Mouse (Mus musculus): Measurements from ENCODE around the gene Filip1. TPM values are rescaled to one million over a fixed set of nuclear protein-coding genes. Genes with fewer than 3 reads are reported as not detected.

The Filip1 gene
- polyA plus RNA-seq, 1 experiment from 2014 or later: 4.2 TPM

DNA sequence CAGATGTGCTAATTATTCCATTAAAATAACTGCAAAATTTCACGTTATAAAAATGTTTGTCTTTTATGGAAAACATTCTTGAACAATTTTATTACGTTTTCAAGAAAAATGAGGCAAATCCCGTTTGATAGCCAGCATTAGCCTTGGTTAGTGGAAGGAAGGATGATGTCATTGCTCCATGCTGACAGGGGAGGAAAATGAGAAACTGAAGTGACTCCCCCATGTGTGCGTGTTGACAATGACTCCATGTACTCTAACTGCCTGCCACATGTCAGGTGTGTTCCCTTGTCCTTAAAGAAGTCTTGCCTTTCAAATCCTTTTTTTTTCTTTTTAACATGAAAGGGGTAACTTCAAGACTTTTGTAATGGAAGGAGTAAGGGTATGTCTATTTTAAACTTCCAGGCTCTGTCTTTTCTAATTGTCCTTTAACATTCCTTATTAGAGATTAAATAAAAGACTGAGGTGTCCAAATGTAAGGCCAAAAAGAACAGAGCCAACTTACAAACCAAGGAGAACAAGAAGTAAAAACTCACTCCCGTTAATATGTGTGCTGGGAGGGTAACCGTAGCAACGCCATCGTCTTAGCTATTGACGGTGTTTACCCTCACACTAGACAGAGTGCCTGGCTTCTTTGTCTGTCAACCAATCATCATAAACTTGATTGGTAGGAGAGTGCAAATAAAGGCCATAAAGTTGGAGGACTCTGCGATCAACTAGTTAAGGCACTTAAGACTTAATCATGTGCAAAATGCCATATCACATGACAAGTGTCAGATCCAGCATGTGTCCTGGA is 94.1 kb downstream of the Filip1 start:
- no peak overlapping the region for H3K4me3 ChIP-seq (replicated peaks; ENCODE audit: low read depth, low read length)
- no peak overlapping the region for H3K27ac ChIP-seq (replicated peaks; ENCODE audit: low read depth, low read length)
- H3K36me3 ChIP-seq (ENCODE audit: control insufficient read depth, insufficient read depth, low read length): no peaks in the 10 kb centered on the region
- H3K9me3 ChIP-seq (ENCODE audit: control insufficient read depth, low read length): no peaks in the 10 kb centered on the region
- H3K27me3 ChIP-seq (ENCODE audit: control insufficient read depth, insufficient read depth, low read length): no peaks in the 10 kb centered on the region
- ATAC-seq (ENCODE audit: low FRiP score, low TSS enrichment): no peak
- 73% methylated on average over 10 of the region's 10 CpGs for WGBS
- H3K4me2 ChIP-seq (ENCODE audit: low read length): no peak overlapping the region
- H3K4me1 ChIP-seq (ENCODE audit: control insufficient read depth, insufficient read depth, low read length): no peaks in the 10 kb centered on the region
- peak; percentile 29 for DNase-seq
- no peak overlapping the region for H3K9ac ChIP-seq (replicated peaks; ENCODE audit: low read length)

DNA sequence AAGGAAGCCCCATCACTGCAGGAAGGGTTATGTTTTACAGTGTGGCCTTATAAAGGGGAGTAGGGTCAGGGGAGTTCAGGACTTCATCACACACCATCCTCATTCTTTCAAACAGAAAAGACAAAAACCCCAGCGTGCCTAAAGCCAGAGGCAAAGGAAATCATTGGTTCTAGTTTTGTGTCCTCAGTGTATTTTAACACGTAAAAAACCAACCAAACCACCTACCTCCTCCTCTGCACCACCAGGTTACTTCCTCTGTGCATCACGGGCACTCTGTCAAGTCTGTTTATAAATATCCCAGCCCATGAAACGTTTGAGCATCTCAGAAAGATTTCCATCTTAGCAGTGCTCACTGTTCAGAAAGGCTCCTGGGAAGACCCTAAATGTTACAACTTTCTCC is 98.4 kb downstream of the Filip1 start:
- H3K4me3 ChIP-seq (replicated peaks; ENCODE audit: low read depth, low read length): no peak overlapping the region
- no peak overlapping the region for H3K9ac ChIP-seq (replicated peaks; ENCODE audit: low read length)
- no peaks in the 10 kb centered on the region for H3K27me3 ChIP-seq (ENCODE audit: control insufficient read depth, insufficient read depth, low read length)
- no peaks in the 10 kb centered on the region for H3K4me1 ChIP-seq (ENCODE audit: control insufficient read depth, insufficient read depth, low read length)
- H3K27ac ChIP-seq (replicated peaks; ENCODE audit: low read depth, low read length): no peak overlapping the region
- H3K9me3 ChIP-seq (ENCODE audit: control insufficient read depth, low read length): no peaks in the 10 kb centered on the region
- WGBS: 39% methylated on average over 4 of the region's 4 CpGs
- DNase-seq (no peak), ATAC-seq (ENCODE audit: low FRiP score, low TSS enrichment) (no peak)
- H3K36me3 ChIP-seq (ENCODE audit: control insufficient read depth, insufficient read depth, low read length): no peaks in the 10 kb centered on the region
- no peak overlapping the region for H3K4me2 ChIP-seq (ENCODE audit: low read length)

- Histone ChIP-seq H3K27me3 (ENCODE audit: control insufficient read depth, insufficient read depth, low read length) (no peaks in the 10 kb centered on the region), H3K9me3 (ENCODE audit: control insufficient read depth, low read length) (no peaks in the 10 kb centered on the region), H3K4me3 (replicated peaks; ENCODE audit: low read depth, low read length) (no peak overlapping the region), H3K36me3 (ENCODE audit: control insufficient read depth, insufficient read depth, low read length) (no peaks in the 10 kb centered on the region), H3K4me2 (ENCODE audit: low read length) (no peak overlapping the region), H3K4me1 (ENCODE audit: control insufficient read depth, insufficient read depth, low read length) (no peaks in the 10 kb centered on the region), H3K9ac (replicated peaks; ENCODE audit: low read length) (no peak overlapping the region), H3K27ac (replicated peaks; ENCODE audit: low read depth, low read length) (no peak overlapping the region)
- DNase-seq (no peak), ATAC-seq (ENCODE audit: low FRiP score, low TSS enrichment) (no peak)
- WGBS: 90% methylated on average over 5 of the region's 5 CpGs
Observed at GRCm38 (mm10) chr9:79912971-79913370, 99.7 kb downstream of the Filip1 start.

DNA sequence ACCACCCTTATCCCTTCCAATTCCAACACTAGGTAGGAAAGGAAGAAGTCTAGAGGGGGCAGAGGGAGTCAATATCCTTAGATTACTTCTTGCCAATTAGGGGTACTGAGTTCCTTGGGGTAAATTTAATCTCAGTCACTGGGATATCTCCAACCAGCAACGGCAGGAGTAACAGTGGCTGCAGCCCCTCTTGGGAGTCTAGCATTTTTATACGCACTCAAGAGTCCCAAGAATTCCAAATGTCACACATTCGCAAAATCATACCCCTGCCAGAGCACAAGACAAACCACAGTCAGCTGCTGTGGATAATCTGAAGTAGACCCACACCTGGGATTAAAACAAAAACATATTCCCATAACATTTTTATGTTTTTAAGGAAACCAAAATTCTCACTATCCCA is 102.5 kb downstream of the Filip1 start:
- H3K9ac ChIP-seq (replicated peaks; ENCODE audit: low read length): no peak overlapping the region
- no peaks in the 10 kb centered on the region for H3K9me3 ChIP-seq (ENCODE audit: control insufficient read depth, low read length)
- H3K4me1 ChIP-seq (ENCODE audit: control insufficient read depth, insufficient read depth, low read length): no peaks in the 10 kb centered on the region
- H3K36me3 ChIP-seq (ENCODE audit: control insufficient read depth, insufficient read depth, low read length): no peaks in the 10 kb centered on the region
- H3K4me2 ChIP-seq (ENCODE audit: low read length): no peak overlapping the region
- no peak overlapping the region for H3K27ac ChIP-seq (replicated peaks; ENCODE audit: low read depth, low read length)
- no peaks in the 10 kb centered on the region for H3K27me3 ChIP-seq (ENCODE audit: control insufficient read depth, insufficient read depth, low read length)
- ATAC-seq (ENCODE audit: low FRiP score, low TSS enrichment) (no peak), DNase-seq (no peak)
- 91% methylated on average over 3 of the region's 3 CpGs for WGBS
- H3K4me3 ChIP-seq (replicated peaks; ENCODE audit: low read depth, low read length): no peak overlapping the region

DNA sequence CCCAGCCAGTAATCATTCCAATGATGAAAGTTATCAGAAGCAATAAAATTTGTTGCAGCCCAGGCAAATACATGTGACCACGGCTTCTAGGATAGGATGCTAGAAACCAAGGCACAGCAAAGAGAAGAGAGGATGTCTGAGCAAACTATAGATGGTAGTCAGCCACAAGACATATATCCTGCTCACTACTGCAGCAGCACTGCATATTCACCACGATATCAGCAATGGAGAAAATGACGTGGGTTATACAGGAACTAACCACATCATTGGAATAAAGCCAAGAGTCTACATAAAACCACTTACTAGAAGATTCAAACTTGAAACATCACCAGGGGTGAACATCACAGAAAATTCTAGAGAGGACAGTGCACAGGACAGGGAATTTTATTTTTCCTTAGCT is 113.8 kb downstream of the Filip1 start:
- H3K27me3 ChIP-seq (ENCODE audit: control insufficient read depth, insufficient read depth, low read length): no peaks in the 10 kb centered on the region
- no peak for DNase-seq
- H3K4me2 ChIP-seq (ENCODE audit: low read length): no peak overlapping the region
- H3K36me3 ChIP-seq (ENCODE audit: control insufficient read depth, insufficient read depth, low read length): no peaks in the 10 kb centered on the region
- no peaks in the 10 kb centered on the region for H3K4me1 ChIP-seq (ENCODE audit: control insufficient read depth, insufficient read depth, low read length)
- WGBS: 89% methylated on average over 3 of the region's 3 CpGs
- ATAC-seq (ENCODE audit: low FRiP score, low TSS enrichment): no peak
- no peak overlapping the region for H3K4me3 ChIP-seq (replicated peaks; ENCODE audit: low read depth, low read length)
- no peak overlapping the region for H3K27ac ChIP-seq (replicated peaks; ENCODE audit: low read depth, low read length)
- no peaks in the 10 kb centered on the region for H3K9me3 ChIP-seq (ENCODE audit: control insufficient read depth, low read length)
- no peak overlapping the region for H3K9ac ChIP-seq (replicated peaks; ENCODE audit: low read length)

- Histone ChIP-seq H3K4me2 (ENCODE audit: low read length) (no peak overlapping the region), H3K4me1 (ENCODE audit: control insufficient read depth, insufficient read depth, low read length) (no peaks in the 10 kb centered on the region), H3K36me3 (ENCODE audit: control insufficient read depth, insufficient read depth, low read length) (no peaks in the 10 kb centered on the region), H3K27me3 (ENCODE audit: control insufficient read depth, insufficient read depth, low read length) (no peaks in the 10 kb centered on the region), H3K9me3 (ENCODE audit: control insufficient read depth, low read length) (no peaks in the 10 kb centered on the region), H3K4me3 (replicated peaks; ENCODE audit: low read depth, low read length) (no peak overlapping the region), H3K27ac (replicated peaks; ENCODE audit: low read depth, low read length) (no peak overlapping the region), H3K9ac (replicated peaks; ENCODE audit: low read length) (no peak overlapping the region)
- ATAC-seq (ENCODE audit: low FRiP score, low TSS enrichment) (no peak), DNase-seq (no peak)
- 92% methylated on average over 5 of the region's 5 CpGs for WGBS
Observed at GRCm38 (mm10) chr9:79894665-79895064, 118.0 kb downstream of the Filip1 start.

DNA sequence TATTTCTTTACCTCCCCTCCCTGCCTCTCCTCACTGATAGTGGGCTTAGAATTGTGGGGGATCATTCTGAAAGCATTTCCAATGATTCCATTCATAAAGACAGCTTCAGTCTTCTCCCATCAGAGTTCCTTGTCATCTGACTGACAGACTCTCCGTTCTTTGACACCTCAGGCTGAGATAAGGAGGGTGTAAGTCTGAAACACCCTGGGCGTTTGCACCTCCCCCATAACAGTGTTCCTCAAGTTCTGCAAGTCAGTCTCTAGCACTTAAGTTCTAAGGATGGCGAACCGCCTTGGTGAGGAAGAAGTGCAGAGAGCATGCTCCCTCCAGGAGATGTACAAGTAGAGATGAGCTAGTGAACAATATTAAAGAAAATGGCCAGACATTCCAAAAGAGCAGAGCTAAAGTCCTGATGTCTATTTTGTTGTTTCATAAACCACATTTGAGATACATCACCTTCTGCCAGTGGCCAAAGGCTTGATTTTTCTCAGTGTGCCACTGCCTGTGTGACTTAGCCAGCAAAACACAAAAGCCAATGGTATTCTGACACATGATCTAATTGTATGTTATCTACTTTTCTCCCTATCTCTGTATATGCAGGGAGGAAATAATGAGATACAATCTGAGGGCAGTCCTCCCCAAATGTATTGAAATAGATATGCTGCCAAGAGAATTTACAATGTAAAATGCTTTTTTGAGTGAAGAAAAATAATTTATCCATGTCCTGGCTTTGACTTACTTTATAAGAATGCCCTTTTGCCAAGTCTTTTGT is 118.6 kb downstream of the Filip1 start:
- Histone ChIP-seq H3K27ac (replicated peaks; ENCODE audit: low read depth, low read length) (no peak overlapping the region), H3K36me3 (ENCODE audit: control insufficient read depth, insufficient read depth, low read length) (no peaks in the 10 kb centered on the region), H3K4me2 (ENCODE audit: low read length) (no peak overlapping the region), H3K9ac (replicated peaks; ENCODE audit: low read length) (no peak overlapping the region), H3K4me1 (ENCODE audit: control insufficient read depth, insufficient read depth, low read length) (no peaks in the 10 kb centered on the region), H3K9me3 (ENCODE audit: control insufficient read depth, low read length) (no peaks in the 10 kb centered on the region), H3K27me3 (ENCODE audit: control insufficient read depth, insufficient read depth, low read length) (no peaks in the 10 kb centered on the region), H3K4me3 (replicated peaks; ENCODE audit: low read depth, low read length) (no peak overlapping the region)
- ATAC-seq (ENCODE audit: low FRiP score, low TSS enrichment): no peak
- 85% methylated on average over 4 of the region's 4 CpGs for WGBS
- DNase-seq: no peak

GRCm38 (mm10) chr9:79892183-79892582 is 120.5 kb downstream of the Filip1 start:
- no peaks in the 10 kb centered on the region for H3K4me1 ChIP-seq (ENCODE audit: control insufficient read depth, insufficient read depth, low read length)
- DNase-seq (no peak), ATAC-seq (ENCODE audit: low FRiP score, low TSS enrichment) (no peak)
- H3K4me2 ChIP-seq (ENCODE audit: low read length): no peak overlapping the region
- no peak overlapping the region for H3K27ac ChIP-seq (replicated peaks; ENCODE audit: low read depth, low read length)
- no peak overlapping the region for H3K4me3 ChIP-seq (replicated peaks; ENCODE audit: low read depth, low read length)
- H3K36me3 ChIP-seq (ENCODE audit: control insufficient read depth, insufficient read depth, low read length): no peaks in the 10 kb centered on the region
- no peaks in the 10 kb centered on the region for H3K27me3 ChIP-seq (ENCODE audit: control insufficient read depth, insufficient read depth, low read length)
- no peak overlapping the region for H3K9ac ChIP-seq (replicated peaks; ENCODE audit: low read length)
- WGBS: 82% methylated on average over 1 of the region's 1 CpGs
- H3K9me3 ChIP-seq (ENCODE audit: control insufficient read depth, low read length): no peaks in the 10 kb centered on the region

DNA sequence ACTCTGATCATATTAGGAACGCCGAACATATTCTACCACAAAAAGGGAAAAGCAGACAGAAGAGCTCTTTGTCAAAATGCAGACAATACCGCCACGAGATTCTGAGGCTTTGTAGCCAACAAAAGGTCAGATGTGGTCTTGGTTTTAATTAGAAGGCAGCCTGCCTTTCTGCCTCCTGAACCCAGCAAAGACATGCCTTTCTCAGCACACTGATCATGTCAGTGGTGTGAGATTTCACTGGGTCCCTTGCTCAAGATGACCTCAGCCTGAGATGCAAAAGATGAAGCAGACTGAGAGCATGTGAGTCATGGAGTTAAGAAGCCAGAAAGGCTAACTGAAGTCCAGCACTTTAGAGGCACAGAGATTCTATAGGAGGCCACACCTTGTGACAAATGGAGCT is 122.2 kb downstream of the Filip1 start:
- H3K4me2 ChIP-seq (ENCODE audit: low read length): no peak overlapping the region
- DNase-seq (peak; percentile 39), ATAC-seq (ENCODE audit: low FRiP score, low TSS enrichment) (no peak)
- H3K27me3 ChIP-seq (ENCODE audit: control insufficient read depth, insufficient read depth, low read length): no peaks in the 10 kb centered on the region
- H3K9me3 ChIP-seq (ENCODE audit: control insufficient read depth, low read length): no peaks in the 10 kb centered on the region
- WGBS: 9% methylated on average over 4 of the region's 4 CpGs
- no peaks in the 10 kb centered on the region for H3K4me1 ChIP-seq (ENCODE audit: control insufficient read depth, insufficient read depth, low read length)
- no peaks in the 10 kb centered on the region for H3K36me3 ChIP-seq (ENCODE audit: control insufficient read depth, insufficient read depth, low read length)
- H3K9ac ChIP-seq (replicated peaks; ENCODE audit: low read length): no peak overlapping the region
- H3K27ac ChIP-seq (replicated peaks; ENCODE audit: low read depth, low read length): 0 out of 2 replicates have a peak overlapping the region, but pooled peaks have one; percentile 3
- no peak overlapping the region for H3K4me3 ChIP-seq (replicated peaks; ENCODE audit: low read depth, low read length)

Measured in midbrain, embryonic 14.5 days (tissue).